Mouse (Mus musculus) 3134 (cell line): ENCODE data around the gene Man1b1.

Experiments used
- DNase-seq: peaks from one replicate; pipeline ENCODE4 v3.0.0-alpha.2; 2011; ENCODE audit warnings: low spot score; ENCODE audit not compliant: insufficient read length; ENCODE audit errors: extremely low read depth

Gene Man1b1

DNA sequence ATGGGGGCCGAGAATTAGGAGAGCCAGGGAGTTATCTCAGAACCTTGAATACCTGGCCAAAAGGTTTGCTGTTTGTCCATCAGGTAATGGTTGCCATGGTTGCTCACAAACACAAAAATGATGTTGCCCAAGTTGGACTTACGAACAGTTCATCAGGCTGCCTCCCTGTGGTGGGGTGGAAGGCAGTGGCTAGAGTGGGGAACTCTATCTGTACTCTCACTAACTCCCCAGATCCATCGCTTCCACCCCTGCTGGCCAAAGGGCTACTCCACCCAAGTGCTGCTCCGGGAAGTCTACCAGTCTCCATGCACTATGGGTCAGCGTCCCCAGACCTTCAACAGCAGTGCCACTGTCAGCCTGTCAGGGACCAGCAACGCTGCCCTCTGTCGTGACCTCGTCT is 66.9 kb downstream of the Man1b1 start, which contains the start of gene Npdc1:
Gene Npdc1, plus strand, starts transcription at position 301 of the 400 bp plus-strand sequence.
- DNase-seq = no peak

GRCm38 (mm10) chr2:25400291-25400690 is 68.2 kb downstream of the Man1b1 start:
- no peak for DNase-seq

DNA sequence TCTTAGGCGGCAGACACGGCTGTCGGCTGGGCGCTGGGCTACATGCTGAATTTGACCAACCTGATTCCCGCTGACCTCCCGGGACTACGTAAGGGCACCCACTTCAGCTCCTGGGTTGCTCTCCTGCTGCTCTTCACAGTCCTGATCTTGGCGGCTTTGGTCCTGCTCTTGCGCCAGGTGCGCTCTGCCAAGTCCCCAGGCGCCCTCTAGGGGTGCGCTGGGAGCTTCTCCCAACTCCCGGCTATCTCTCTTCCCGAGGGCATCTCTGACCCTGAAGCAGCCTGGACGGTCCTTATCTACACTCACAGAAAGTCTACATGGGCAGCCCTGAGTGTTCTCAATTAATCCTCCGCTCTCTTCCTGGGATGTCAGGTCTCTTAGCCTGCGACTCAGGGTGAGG is 68.6 kb downstream of the Man1b1 start:
- DNase-seq = no peak
